Mouse (Mus musculus) liver, embryonic 14.5 days (tissue): ENCODE data around the gene Lrrc30. TPM values are rescaled to one million over a fixed set of nuclear protein-coding genes. Genes with fewer than 3 reads are reported as not detected.
A peak's percentile ranks its signal among the peaks of the same experiment; 100 is the strongest.

ENCODE experiments used
- ATAC-seq: fragments of 200-750 bp; cut with Nextera tagmentation; 2 replicates; pipeline ENCODE4 v1.8.0; 2017; ENCODE audit warnings: moderate number of reproducible peaks, mild to moderate bottlenecking, moderate library complexity; ENCODE audit not compliant: insufficient read depth
- DNase-seq, 3 experiments: peaks; one replicate each; pipeline ENCODE4 v3.0.0-alpha.2; 2012 to 2013; ENCODE audit warnings: low read depth in 3 of 3, low spot score in 3 of 3
- H3K27ac ChIP-seq: fragments of 300-500 bp; sonication (generic); 2 replicates; pipeline ENCODE4 v1.5.1; 2014; ENCODE audit warnings: moderate library complexity, mild to moderate bottlenecking, control low read depth, inconsistent platforms
- H3K27me3 ChIP-seq: fragments of 300-500 bp; sonication (generic); 2 replicates; pipeline ENCODE4 v1.6.1; 2014; ENCODE audit warnings: mild to moderate bottlenecking, low read length, moderate library complexity; ENCODE audit not compliant: control insufficient read depth, insufficient read depth
- H3K36me3 ChIP-seq: fragments of 300-500 bp; sonication (generic); replicated peaks from 2 replicates; pipeline ENCODE4 v1.6.1; 2014; ENCODE audit warnings: low read depth; ENCODE audit not compliant: control insufficient read depth, insufficient read depth
- H3K4me1 ChIP-seq, 2 experiments: fragments of 200-500 bp in 1 of 2; fragments of 300-500 bp in 1 of 2; sonication (generic) in 1 of 2; replicated peaks; 2 replicates each; pipeline ENCODE4 v1.6.1; 2012 to 2014; ENCODE audit warnings: antibody characterized with exemption in 1 of 2, inconsistent platforms in 1 of 2, low read length in 1 of 2; ENCODE audit not compliant: control insufficient read depth in 2 of 2, insufficient read depth in 2 of 2
- H3K4me2 ChIP-seq: fragments of 300-500 bp; sonication (generic); 2 replicates; pipeline ENCODE4 v1.6.1; 2014; ENCODE audit warnings: low read depth, mild to moderate bottlenecking, control low read depth, moderate library complexity
- H3K4me3 ChIP-seq, 2 experiments: fragments of 200-500 bp in 1 of 2; fragments of 300-500 bp in 1 of 2; sonication (generic) in 1 of 2; 2 replicates each; pipeline ENCODE4 v1.5.1; 2012 to 2014; ENCODE audit warnings: low read depth in 2 of 2, low read length in 2 of 2, mild to moderate bottlenecking in 2 of 2, control low read depth in 1 of 2, inconsistent platforms in 1 of 2, moderate library complexity in 1 of 2; ENCODE audit not compliant: insufficient read depth in 1 of 2
- H3K9ac ChIP-seq: fragments of 300-500 bp; sonication (generic); replicated peaks from 2 replicates; pipeline ENCODE4 v1.6.1; 2014; ENCODE audit warnings: mild to moderate bottlenecking, control low read depth, moderate library complexity
- H3K9me3 ChIP-seq: fragments of 300-500 bp; sonication (generic); 2 replicates; pipeline ENCODE4 v1.6.1; 2016; ENCODE audit warnings: low read length, mixed read lengths; ENCODE audit not compliant: control insufficient read depth
- CTCF ChIP-seq: IDR thresholded peaks from 2 replicates; pipeline ENCODE4 v1.5.1; 2016; ENCODE audit warnings: antibody characterized with exemption, low read depth, control low read depth
- EP300 ChIP-seq: IDR thresholded peaks from 2 replicates; pipeline ENCODE4 v1.6.1; 2016; ENCODE audit warnings: antibody characterized with exemption, low read depth
- WGBS: fragments of 180-500 bp; shearing (Covaris S2); extraction: QIAGEN DNeasy Blood & Tissue Kit; methylation state at CpG from one replicate; pipeline ENCODE4 v1.1.7; 2014; ENCODE audit not compliant: insufficient replicate concordance; 5-methylcytosine and 5-hydroxymethylcytosine counted together
- polyA plus RNA-seq, 2 experiments: library from polyadenylated mRNA; depleted of rRNA in 1 of 2; stranded (reverse) in 1 of 2; unstranded in 1 of 2; fragments of >200 nt; fragmentation: Nextera tagmentation in 1 of 2; extraction: Ambion mirVana in 1 of 2; gene quantifications; 2 replicates each; pipeline versions ENCODE4 v1.2.1 to v1.2.3; 2012 to 2014

Gene Lrrc30
- polyA plus RNA-seq (2012; rRNA removed) (not detected in 2 replicates), polyA plus RNA-seq (2014; fragmentation: Nextera tagmentation; extraction: Ambion mirVana) (not detected in 2 replicates)

DNA sequence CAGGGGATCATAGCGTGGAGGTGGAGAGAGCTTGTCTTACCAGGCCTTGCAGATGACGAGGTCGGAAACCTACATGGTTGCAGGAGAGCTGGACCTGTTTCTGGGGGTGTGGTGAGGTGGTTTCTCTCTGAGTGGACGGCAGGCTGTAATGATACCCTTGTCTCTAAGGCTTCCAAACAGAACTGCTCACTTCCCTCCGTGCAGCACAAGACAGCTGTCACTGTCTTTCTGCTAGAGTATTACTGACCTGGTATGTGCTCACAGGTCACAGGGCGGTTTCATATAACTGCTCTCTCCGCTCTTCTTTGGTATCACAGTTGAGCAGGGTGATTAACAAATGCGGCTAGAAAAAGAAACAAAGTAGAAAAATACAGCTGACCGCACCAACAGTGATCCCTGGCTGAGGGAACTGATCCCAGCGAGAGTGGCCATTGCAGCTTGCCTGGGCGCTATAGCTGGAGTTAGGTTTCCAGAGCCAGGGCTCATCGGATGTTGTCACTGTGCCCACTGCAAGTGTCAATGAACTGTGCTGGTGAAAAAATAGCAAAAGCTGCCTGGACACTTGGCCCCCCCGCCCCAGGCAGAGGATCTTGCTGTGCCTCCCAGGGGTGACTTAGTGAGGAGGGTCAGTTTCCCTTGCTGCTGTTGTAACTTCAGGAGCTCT, at the start of gene Lrrc30:
Gene Lrrc30 (minus strand): TSS at position 48 of the 664 bp plus-strand sequence.
- Histone ChIP-seq H3K4me1 (no peaks in the 10 kb centered on the region), H3K9me3 (no peaks in the 10 kb centered on the region), H3K4me3 (no peak within 1 kb of the TSS), H3K4me2 (no peak within 1 kb of the TSS), H3K27me3 (no peaks in the 10 kb centered on the region), H3K9ac (no peak within 1 kb of the TSS), H3K27ac (no peak within 1 kb of the TSS), H3K36me3 (no peaks in the 10 kb centered on the region)
- DNase-seq (no peak), ATAC-seq (no peak)
- TF ChIP-seq EP300 (no peak), CTCF (no peak)
- 66% methylated on average over 13 of the region's 13 CpGs for WGBS

GRCm38 (mm10) chr17:67681084-67681483, 48.6 kb upstream of the Lrrc30 start:
- Histone ChIP-seq H3K9ac (no peak overlapping the region), H3K4me2 (no peak overlapping the region), H3K36me3 (no peaks in the 10 kb centered on the region), H3K9me3 (no peaks in the 10 kb centered on the region), H3K4me1 (0 out of 4 replicates have a peak, but pooled peaks cover 0 to 3% of the 10 kb centered on the region in 2 experiments), H3K27me3 (no peaks in the 10 kb centered on the region), H3K4me3 (no peak overlapping the region), H3K27ac (no peak overlapping the region)
- ATAC-seq (no peak), DNase-seq (no peak)
- 54% methylated on average over 6 of the region's 6 CpGs for WGBS
- TF ChIP-seq EP300 = no peak
- TF ChIP-seq CTCF = no peak

DNA sequence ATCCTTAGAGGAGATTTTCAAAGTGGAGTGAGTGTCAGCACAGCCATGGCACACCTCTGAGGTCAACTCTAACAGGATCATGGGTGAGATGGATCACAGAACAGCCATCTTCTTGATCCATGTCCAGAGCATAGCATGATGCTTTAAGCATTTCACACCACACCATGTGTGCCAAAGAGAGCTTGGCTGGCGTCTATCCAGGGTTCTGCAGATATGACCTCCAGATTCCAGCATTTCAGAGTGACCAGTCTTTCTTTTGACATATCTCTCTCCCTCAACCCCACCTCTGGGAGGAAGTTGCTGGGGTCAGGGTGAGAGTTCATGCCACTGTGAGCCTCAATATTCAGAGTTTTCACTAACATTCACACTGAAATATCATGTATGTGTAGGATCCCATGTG, 46.1 kb upstream of the Lrrc30 start:
- no peaks in the 10 kb centered on the region for H3K36me3 ChIP-seq
- no peak overlapping the region for H3K4me3 ChIP-seq
- no peak overlapping the region for H3K9ac ChIP-seq
- no peak for ATAC-seq
- TF ChIP-seq EP300 (no peak), CTCF (no peak)
- 33% methylated on average over 1 of the region's 1 CpGs for WGBS
- no peaks in the 10 kb centered on the region for H3K27me3 ChIP-seq
- H3K4me1 ChIP-seq = no peaks in the 10 kb centered on the region
- H3K9me3 ChIP-seq = no peaks in the 10 kb centered on the region
- no peak overlapping the region for H3K27ac ChIP-seq
- no peak overlapping the region for H3K4me2 ChIP-seq
- no peak for DNase-seq

DNA sequence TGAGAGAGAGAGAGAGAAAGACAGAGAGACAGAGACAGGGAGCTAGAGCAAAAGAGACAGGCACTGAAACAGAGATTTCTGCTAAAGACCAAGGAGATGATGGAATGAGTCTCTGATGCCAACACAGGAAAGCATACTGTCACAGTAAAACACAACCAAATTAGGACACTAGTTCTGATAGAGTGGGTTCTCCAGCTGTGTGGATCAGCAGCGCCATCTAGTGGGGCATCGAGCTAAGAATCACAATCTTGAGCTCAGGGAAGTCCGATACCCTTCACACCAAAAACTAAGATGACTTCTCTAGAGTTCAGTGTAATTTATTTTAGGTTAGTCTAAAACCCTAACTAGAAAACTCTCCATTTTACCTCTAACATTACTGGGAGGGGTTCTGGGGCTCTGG, 35.5 kb upstream of the Lrrc30 start:
- Histone ChIP-seq H3K27ac (no peak overlapping the region), H3K4me1 (no peaks in the 10 kb centered on the region), H3K27me3 (no peaks in the 10 kb centered on the region), H3K9ac (no peak overlapping the region), H3K9me3 (no peaks in the 10 kb centered on the region), H3K4me3 (no peak overlapping the region), H3K4me2 (no peak overlapping the region), H3K36me3 (no peaks in the 10 kb centered on the region)
- DNase-seq (peak in 2 of 3 experiments; percentile 1 to 3), ATAC-seq (no peak)
- TF ChIP-seq EP300 (no peak), CTCF (peak; percentile 63)
- 11% methylated on average over 3 of the region's 3 CpGs for WGBS

DNA sequence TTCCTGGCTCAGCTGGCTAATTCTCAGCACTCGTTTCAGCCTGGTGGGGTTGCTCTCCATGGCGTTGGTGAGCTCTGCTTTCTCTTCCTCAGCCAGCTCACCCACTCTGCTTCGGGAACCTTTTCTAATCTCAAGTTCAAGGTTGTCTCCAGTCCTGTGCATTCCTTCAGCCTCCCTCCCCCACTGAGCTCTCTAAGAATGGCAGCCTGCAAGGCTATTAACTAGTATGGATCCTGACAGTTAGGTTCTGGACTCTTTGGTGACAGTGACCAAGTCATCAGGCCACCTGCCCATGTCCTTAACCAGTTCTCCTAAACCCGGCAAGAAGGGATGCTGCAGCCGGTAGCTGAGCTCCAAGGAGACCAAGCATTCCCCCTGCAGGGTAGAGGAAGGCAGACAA, 34.5 kb upstream of the Lrrc30 start:
- Histone ChIP-seq H3K27ac (no peak overlapping the region), H3K4me2 (no peak overlapping the region), H3K27me3 (no peaks in the 10 kb centered on the region), H3K9ac (no peak overlapping the region), H3K36me3 (no peaks in the 10 kb centered on the region), H3K9me3 (no peaks in the 10 kb centered on the region), H3K4me3 (no peak overlapping the region), H3K4me1 (no peaks in the 10 kb centered on the region)
- TF ChIP-seq EP300 = no peak
- no peak for TF ChIP-seq CTCF
- WGBS = 44% methylated on average over 5 of the region's 5 CpGs
- ATAC-seq (no peak), DNase-seq (no peak)
